Mouse (Mus musculus) myocyte (in vitro differentiated cells): ENCODE results near the gene Isoc2a. TPM values are rescaled to one million over a fixed set of nuclear protein-coding genes. Genes with fewer than 3 reads are reported as not detected.

Experiments
- H3K27me3 ChIP-seq: one replicate; pipeline ENCODE4 v1.6.1; 2011; ENCODE audit not compliant: control insufficient read depth, insufficient read depth, insufficient read length
- H3K36me3 ChIP-seq: one replicate; pipeline ENCODE4 v1.6.1; 2011; ENCODE audit not compliant: control insufficient read depth, insufficient read depth
- H3K4me2 ChIP-seq: one replicate; pipeline ENCODE4 v1.6.1; 2011; ENCODE audit warnings: low read depth, control low read depth
- H3K4me3 ChIP-seq: one replicate; pipeline ENCODE4 v1.5.1; 2011; ENCODE audit warnings: mild to moderate bottlenecking, control low read depth, moderate library complexity
- H3K79me2 ChIP-seq: one replicate; pipeline ENCODE4 v1.6.1; 2011; ENCODE audit not compliant: control insufficient read depth, insufficient read depth
- H3ac ChIP-seq: one replicate; pipeline ENCODE4 v1.6.1; 2011; ENCODE audit not compliant: control insufficient read depth, insufficient read length
- CEBPB ChIP-seq: IDR thresholded peaks from 2 replicates; pipeline ENCODE4 v1.6.1; 2011; ENCODE audit warnings: mild to moderate bottlenecking, moderate library complexity; ENCODE audit not compliant: poor library complexity, insufficient read depth, severe bottlenecking
- E2F4 ChIP-seq: IDR thresholded peaks from one replicate; pipeline ENCODE4 v1.6.1; 2011; ENCODE audit warnings: mild to moderate bottlenecking, control low read depth, moderate library complexity; ENCODE audit not compliant: insufficient read depth
- MAX ChIP-seq: IDR thresholded peaks from one replicate; pipeline ENCODE4 v1.6.1; 2011; ENCODE audit warnings: low read depth, mild to moderate bottlenecking, control low read depth
- MYOD1 ChIP-seq, 3 experiments: IDR thresholded peaks; one replicate each; pipeline ENCODE4 v1.6.1; 2011; ENCODE audit warnings: control low read depth in 2 of 3, low read depth in 2 of 3, mild to moderate bottlenecking in 2 of 3, moderate library complexity in 1 of 3; ENCODE audit not compliant: insufficient read length in 2 of 3, control insufficient read depth in 1 of 3
- MYOG ChIP-seq, 3 experiments: IDR thresholded peaks; one replicate each; pipeline ENCODE4 v1.6.1; 2011; ENCODE audit warnings: control low read depth in 2 of 3, low read depth in 2 of 3, mild to moderate bottlenecking in 2 of 3; ENCODE audit not compliant: insufficient read length in 2 of 3, control insufficient read depth in 1 of 3, insufficient read depth in 1 of 3
- POLR2A ChIP-seq: IDR thresholded peaks from one replicate; pipeline ENCODE4 v1.6.1; 2011; ENCODE audit warnings: low read depth, mild to moderate bottlenecking, control low read depth, moderate library complexity; ENCODE audit not compliant: insufficient read length
- POLR2AphosphoS2 ChIP-seq: IDR thresholded peaks from one replicate; pipeline ENCODE4 v1.6.1; 2011; ENCODE audit warnings: low read depth, control low read depth; ENCODE audit not compliant: insufficient read length
- REST ChIP-seq: IDR thresholded peaks from one replicate; pipeline ENCODE4 v1.6.1; 2011; ENCODE audit warnings: mild to moderate bottlenecking, control low read depth, moderate library complexity; ENCODE audit not compliant: insufficient read depth, insufficient read length
- SRF ChIP-seq: IDR thresholded peaks from one replicate; pipeline ENCODE4 v1.6.1; 2011; ENCODE audit warnings: low read depth; ENCODE audit not compliant: control insufficient read depth, insufficient read length
- TCF12 ChIP-seq: IDR thresholded peaks from one replicate; pipeline ENCODE4 v1.6.1; 2011; ENCODE audit warnings: mild to moderate bottlenecking, control low read depth; ENCODE audit not compliant: poor library complexity, insufficient read depth, severe bottlenecking
- TCF3 ChIP-seq: IDR thresholded peaks from one replicate; pipeline ENCODE4 v1.6.1; 2011; ENCODE audit warnings: low read depth, control low read depth; ENCODE audit not compliant: insufficient read length
- USF1 ChIP-seq: IDR thresholded peaks from one replicate; pipeline ENCODE4 v1.6.1; 2011; ENCODE audit warnings: low read depth, mild to moderate bottlenecking, control low read depth, moderate library complexity
- polyA plus RNA-seq: library from polyadenylated mRNA; unstranded; fragments of >200 nt; fragmentation: generic; extraction: Trizol; gene quantifications from one replicate; pipeline ENCODE4 v1.2.1, GENCODE M21; 2012; ENCODE audit warnings: missing spikeins

Isoc2a gene
- polyA plus RNA-seq, 1 experiment = 3.3 TPM

DNA sequence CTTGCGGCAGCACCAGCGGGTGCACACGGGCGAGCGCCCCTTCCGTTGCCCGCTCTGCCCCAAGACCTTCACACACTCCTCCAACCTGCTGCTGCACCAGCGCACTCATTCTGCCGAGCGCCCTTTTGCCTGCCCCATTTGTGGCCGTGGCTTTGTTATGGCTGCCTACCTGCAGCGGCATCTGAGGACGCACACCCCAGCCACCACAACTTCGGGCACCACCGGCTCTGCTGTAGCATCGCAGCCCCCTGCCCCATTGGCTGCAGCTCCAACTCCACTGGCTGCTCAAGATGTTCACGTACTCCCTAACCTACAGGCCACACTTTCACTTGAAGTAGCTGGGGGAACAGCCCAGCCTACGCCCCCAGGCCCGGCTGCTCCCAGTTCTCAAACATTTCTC, 43.5 kb downstream of the Isoc2a start:
- H3K36me3 ChIP-seq = no peaks in the 10 kb centered on the region
- H3ac ChIP-seq = no peak overlapping the region
- H3K4me2 ChIP-seq = no peak overlapping the region
- H3K27me3 ChIP-seq = no peaks in the 10 kb centered on the region
- H3K79me2 ChIP-seq = peaks cover 18% of the 10 kb centered on the region
- no peak for TF ChIP-seq TCF12
- no peak for TF ChIP-seq CEBPB
- no peak for TF ChIP-seq POLR2A
- no peak for TF ChIP-seq USF1
- no peak for TF ChIP-seq SRF
- TF ChIP-seq REST = no peak
- TF ChIP-seq TCF3 = no peak
- TF ChIP-seq E2F4 = no peak
- TF ChIP-seq MYOD1 (IDR thresholded peaks at IDR 0.05; ENCODE audit: control insufficient read depth in 1 of 3, insufficient read length in 2 of 3, low read depth in 2 of 3) = no peak
- no peak for TF ChIP-seq POLR2AphosphoS2
- TF ChIP-seq MAX = no peak
- no peak for TF ChIP-seq MYOG (IDR thresholded peaks at IDR 0.05; ENCODE audit: control insufficient read depth in 1 of 3, insufficient read depth in 1 of 3, insufficient read length in 2 of 3, low read depth in 2 of 3)
- H3K4me3 ChIP-seq = no peak overlapping the region

DNA sequence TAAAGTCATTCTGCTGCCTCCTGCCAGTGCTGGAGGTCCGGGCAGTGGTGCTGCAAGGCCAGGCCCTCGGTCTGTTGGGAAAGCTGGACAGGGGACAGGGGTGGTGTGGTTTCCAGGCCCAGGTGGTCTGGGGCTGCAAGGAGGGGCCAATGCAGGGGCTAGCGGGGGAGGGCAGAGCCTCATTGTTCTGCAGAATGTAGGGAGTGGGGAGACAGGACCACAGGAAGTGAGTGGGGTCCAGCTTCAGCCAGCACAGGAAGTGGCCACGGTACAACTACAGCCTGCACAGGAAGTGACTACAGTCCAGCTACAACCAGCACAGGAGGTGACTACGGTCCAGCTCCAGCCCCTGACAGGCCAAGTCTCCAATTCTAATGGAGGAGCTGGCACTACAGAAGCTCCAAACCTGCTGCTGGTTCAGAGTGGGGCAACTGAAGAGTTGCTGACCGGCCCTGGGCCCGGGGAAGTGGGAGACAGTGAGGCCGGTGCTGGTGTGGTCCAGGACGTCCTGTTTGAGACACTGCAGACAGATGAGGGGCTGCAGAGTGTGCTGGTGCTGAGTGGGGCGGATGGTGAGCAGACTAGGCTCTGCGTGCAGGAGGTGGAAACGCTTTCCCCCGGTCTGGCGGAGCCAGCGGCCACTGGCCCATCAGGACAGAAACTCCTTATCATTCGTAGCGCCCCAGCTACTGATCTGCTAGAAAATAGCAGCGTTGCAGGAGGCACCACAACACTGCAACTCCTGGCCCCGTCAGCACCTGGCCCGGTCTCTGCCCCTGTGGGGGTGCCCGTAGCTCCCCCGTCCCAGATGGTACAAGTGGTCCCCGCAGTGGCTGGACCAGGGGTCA, 44.2 kb downstream of the Isoc2a start:
- Histone ChIP-seq H3ac (no peak overlapping the region), H3K36me3 (no peaks in the 10 kb centered on the region), H3K4me3 (no peak overlapping the region), H3K27me3 (no peaks in the 10 kb centered on the region), H3K79me2 (peaks cover 11% of the 10 kb centered on the region), H3K4me2 (no peak overlapping the region)
- no peak for TF ChIP-seq E2F4
- TF ChIP-seq POLR2AphosphoS2 = peak; percentile 42

DNA sequence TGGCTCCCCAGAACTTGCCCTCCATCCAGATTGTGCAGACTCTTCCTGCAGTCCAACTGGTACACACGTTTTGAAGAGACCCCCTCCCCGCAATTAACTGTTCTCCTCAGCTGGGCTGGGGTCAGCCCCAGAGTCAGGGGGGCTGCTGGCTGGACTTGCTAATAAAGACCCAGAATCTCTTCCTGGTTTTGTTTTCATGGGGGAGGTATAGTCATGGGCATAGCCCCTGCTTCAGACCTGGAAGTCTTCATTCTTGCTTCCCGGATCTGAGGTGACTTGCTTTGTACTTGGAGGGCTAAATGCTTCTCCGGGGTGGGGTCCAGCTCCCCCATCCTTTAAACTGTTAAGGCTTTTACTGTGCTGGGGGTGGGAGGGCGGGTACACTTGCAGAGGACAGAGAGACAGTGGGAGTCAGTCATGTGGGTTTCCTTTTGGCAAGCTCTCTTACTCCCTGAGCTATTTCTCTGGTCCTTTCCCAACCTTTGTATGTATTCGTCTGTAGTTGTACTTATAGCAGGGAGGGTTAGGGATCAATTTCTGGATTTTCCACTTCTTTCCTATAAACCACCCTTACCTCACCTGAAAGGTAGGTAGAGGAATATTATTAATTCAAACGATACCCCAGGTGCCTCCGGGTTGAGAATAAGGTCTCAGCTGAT, 45.0 kb downstream of the Isoc2a start, which contains the start of gene Nat14:
Gene Nat14, plus strand, starts transcription at position 205 of the 659 bp plus-strand sequence.
- Histone ChIP-seq H3ac (no peak within 1 kb of the TSS), H3K79me2 (peaks cover 3% of the 10 kb centered on the region), H3K4me2 (no peak within 1 kb of the TSS), H3K36me3 (no peaks in the 10 kb centered on the region), H3K4me3 (no peak within 1 kb of the TSS), H3K27me3 (no peaks in the 10 kb centered on the region)
- TF ChIP-seq CEBPB (no peak), POLR2A (no peak), TCF12 (no peak), POLR2AphosphoS2 (no peak), REST (no peak), MAX (no peak), SRF (no peak), E2F4 (no peak), MYOG (IDR thresholded peaks at IDR 0.05; ENCODE audit: control insufficient read depth in 1 of 3, insufficient read depth in 1 of 3, insufficient read length in 2 of 3, low read depth in 2 of 3) (no peak), TCF3 (no peak)

DNA sequence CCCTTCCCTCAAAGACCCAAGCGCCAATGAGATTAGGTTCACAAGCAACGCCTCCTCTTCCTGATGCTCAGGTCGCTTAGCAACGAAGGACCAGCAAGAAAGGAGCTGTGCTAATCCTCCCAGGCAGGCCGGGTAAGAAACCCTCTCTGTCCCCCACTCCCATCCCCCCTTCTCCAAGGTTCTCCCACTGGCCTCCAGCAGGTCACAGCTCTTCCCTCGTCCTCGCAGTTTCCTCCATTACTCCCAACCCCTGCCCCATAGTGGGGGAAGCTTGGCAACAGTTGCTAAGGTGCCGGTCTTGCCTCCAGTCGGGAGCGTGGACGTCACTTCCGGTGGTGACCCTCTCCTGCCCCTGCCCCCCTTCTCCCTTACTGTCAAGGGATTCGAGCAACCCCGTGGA, 45.6 kb downstream of the Isoc2a start:
- Histone ChIP-seq H3K36me3 (no peaks in the 10 kb centered on the region), H3K27me3 (no peaks in the 10 kb centered on the region), H3K4me2 (no peak overlapping the region), H3K4me3 (no peak overlapping the region), H3K79me2 (no peaks in the 10 kb centered on the region), H3ac (no peak overlapping the region)
- no peak for TF ChIP-seq USF1
- TF ChIP-seq POLR2AphosphoS2 = peak; percentile 62

DNA sequence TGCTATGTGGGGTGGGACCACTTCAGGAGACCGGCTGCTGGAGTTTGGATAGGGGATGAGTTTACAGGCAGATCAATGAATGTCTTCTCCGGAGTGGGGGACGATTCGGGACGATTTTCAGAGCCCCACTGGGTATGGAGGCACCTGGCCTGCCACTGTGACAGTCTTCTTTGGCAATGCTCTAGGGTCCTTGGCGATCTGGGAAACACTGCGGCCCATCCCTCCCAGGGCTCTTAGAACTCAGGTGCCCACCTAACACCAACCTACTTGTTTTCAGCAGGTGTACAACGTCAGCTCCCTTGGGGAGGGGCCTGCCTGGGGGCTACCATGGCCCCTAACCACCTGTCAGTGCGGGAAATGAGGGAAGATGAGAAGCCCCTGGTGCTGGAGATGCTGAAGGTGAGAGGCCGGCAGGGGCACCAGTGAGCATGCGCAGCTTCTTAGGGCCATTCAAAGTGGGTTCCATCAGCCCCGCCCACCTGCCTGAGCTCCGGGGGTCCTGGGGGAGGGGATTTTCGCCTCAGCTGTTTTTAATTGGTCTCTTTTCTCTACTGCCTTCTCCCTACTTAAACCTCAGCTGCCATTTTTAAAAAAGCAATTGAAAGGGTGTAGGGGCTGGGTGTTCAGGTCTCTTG, 46.1 kb downstream of the Isoc2a start:
- H3ac ChIP-seq = no peak overlapping the region
- H3K4me3 ChIP-seq = no peak overlapping the region
- no peaks in the 10 kb centered on the region for H3K27me3 ChIP-seq
- H3K36me3 ChIP-seq = no peaks in the 10 kb centered on the region
- TF ChIP-seq CEBPB = no peak
- H3K79me2 ChIP-seq = no peaks in the 10 kb centered on the region
- H3K4me2 ChIP-seq = peak overlapping the region; percentile 84
